In the genomic region with DNA sequence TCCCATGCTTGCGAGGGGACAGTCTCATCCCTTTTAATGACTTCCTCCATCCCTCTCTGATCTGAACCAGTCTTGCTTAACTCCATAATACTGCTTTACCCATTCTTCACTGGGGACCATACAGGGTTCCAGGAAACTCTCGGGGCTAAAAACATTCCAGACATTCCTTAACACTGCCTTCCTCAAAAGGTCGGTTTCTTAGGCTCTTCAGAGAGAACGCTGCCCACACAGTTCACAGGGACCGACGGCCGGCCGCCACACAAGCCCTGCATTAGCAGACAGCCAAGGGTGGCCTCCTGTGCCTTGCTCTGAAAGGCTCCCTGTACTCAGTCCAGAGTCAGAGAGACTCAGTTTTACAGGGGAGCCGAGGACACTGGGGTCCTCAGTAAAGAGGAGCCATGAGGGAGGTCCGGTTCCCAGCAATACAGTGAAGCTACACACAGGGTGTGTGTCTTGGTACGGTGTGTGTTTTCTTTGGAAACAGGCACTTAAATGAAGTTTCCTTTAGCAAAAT, we compare ENCODE assay signal across 9 mouse cellular contexts. TPM values are rescaled to one million over a fixed set of nuclear protein-coding genes. Genes with fewer than 3 reads are reported as not detected.
DNase-seq lines count a peak whose midpoint lies in the region; ATAC-seq and TF ChIP-seq lines count a peak whose summit lies in the region.
"Had no signal": no experiment of that assay in that cellular context is flagged by ENCODE, and none has a peak within 500 bp of the region (broad histone marks: within the 10 kb centered on the region; RNA-seq: fewer than 3 reads in every experiment).

No protein-coding gene starts in this region.

- TF ChIP-seq CTCF in intestine, postnatal 0 days (IDR thresholded peaks at IDR 0.05; ENCODE audit: low read depth): no peak

- peak; percentile 62 for DNase-seq in intestine, embryonic 14.5 days (ENCODE audit: low spot score)
- DNase-seq in embryonic facial prominence, embryonic 10.5 days (ENCODE audit: low spot score): peak; percentile 69
- DNase-seq in spleen, adult 18-20 months: no peak
- no peak for DNase-seq in frontal cortex, postnatal 36 days (ENCODE audit: low spot score in 2 of 2)
- DNase-seq: liver, embryonic 13.5 days had no signal

- no peaks in the 10 kb centered on the region for H3K9me3 ChIP-seq in intestine, embryonic 14.5 days (ENCODE audit: control insufficient read depth, low read length)
- H3K9me3 ChIP-seq in intestine, postnatal 0 days (ENCODE audit: control insufficient read depth): no peaks in the 10 kb centered on the region
- H3K9me3 ChIP-seq in embryonic facial prominence, embryonic 10.5 days: no peaks in the 10 kb centered on the region
- H3K9me3 ChIP-seq in hindbrain, embryonic 16.5 days (ENCODE audit: control insufficient read depth, low read length): no peaks in the 10 kb centered on the region
- no peaks in the 10 kb centered on the region for H3K9me3 ChIP-seq in midbrain, embryonic 13.5 days
- H3K9me3 ChIP-seq: liver, embryonic 13.5 days had no signal

- no peak overlapping the region for H3K9ac ChIP-seq in intestine, embryonic 14.5 days (ENCODE audit: low read length)
- H3K9ac ChIP-seq in intestine, postnatal 0 days (ENCODE audit: low read depth, low read length): no peak overlapping the region
- no peak overlapping the region for H3K9ac ChIP-seq in hindbrain, embryonic 16.5 days (ENCODE audit: low read depth, low read length)
- H3K9ac ChIP-seq in midbrain, embryonic 13.5 days (replicated peaks): no peak overlapping the region
- H3K9ac ChIP-seq: liver, embryonic 13.5 days had no signal

- 16% methylated on average over 11 of the region's 11 CpGs for WGBS in intestine, embryonic 14.5 days
- 32% methylated on average over 11 of the region's 11 CpGs for WGBS in intestine, postnatal 0 days
- 6% methylated on average over 11 of the region's 11 CpGs for WGBS in embryonic facial prominence, embryonic 10.5 days
- WGBS in hindbrain, embryonic 16.5 days: 13% methylated on average over 11 of the region's 11 CpGs
- 9% methylated on average over 11 of the region's 11 CpGs for WGBS in midbrain, embryonic 13.5 days

- H3K27me3 ChIP-seq in intestine, embryonic 14.5 days (replicated peaks; ENCODE audit: control insufficient read depth, insufficient read depth, low read length): no peaks in the 10 kb centered on the region
- no peaks in the 10 kb centered on the region for H3K27me3 ChIP-seq in intestine, postnatal 0 days (replicated peaks; ENCODE audit: control insufficient read depth, insufficient read depth, low read length)
- peaks cover 6% of the 10 kb centered on the region; the same call in 1 of the 2 replicates for H3K27me3 ChIP-seq in embryonic facial prominence, embryonic 10.5 days (replicated peaks; ENCODE audit: low read depth, poor library complexity, severe bottlenecking)
- no peaks in the 10 kb centered on the region for H3K27me3 ChIP-seq in hindbrain, embryonic 16.5 days (replicated peaks; ENCODE audit: control insufficient read depth, insufficient read depth, low read length)
- H3K27me3 ChIP-seq in midbrain, embryonic 13.5 days: peaks cover 10% of the 10 kb centered on the region
- H3K27me3 ChIP-seq: liver, embryonic 13.5 days had no signal

- peak overlapping the region; percentile 52 for H3K27ac ChIP-seq in intestine, embryonic 14.5 days (ENCODE audit: low read depth)
- no peak overlapping the region for H3K27ac ChIP-seq in intestine, postnatal 0 days (ENCODE audit: low read depth, low read length)
- peak overlapping the region; percentile 81 for H3K27ac ChIP-seq in embryonic facial prominence, embryonic 10.5 days (replicated peaks)
- H3K27ac ChIP-seq in hindbrain, embryonic 16.5 days (ENCODE audit: low read depth, low read length): no peak overlapping the region
- H3K27ac ChIP-seq in midbrain, embryonic 13.5 days: no peak overlapping the region
- H3K27ac ChIP-seq: liver, embryonic 13.5 days had no signal

- H3K4me2 ChIP-seq in intestine, embryonic 14.5 days (ENCODE audit: low read length): peak overlapping the region; percentile 26; the same call in 1 of the 2 replicates
- no peak overlapping the region for H3K4me2 ChIP-seq in intestine, postnatal 0 days (replicated peaks; ENCODE audit: low read depth)
- no peak overlapping the region for H3K4me2 ChIP-seq in hindbrain, embryonic 16.5 days (ENCODE audit: low read length)
- no peak overlapping the region for H3K4me2 ChIP-seq in midbrain, embryonic 13.5 days (replicated peaks)
- H3K4me2 ChIP-seq: liver, embryonic 13.5 days had no signal

- ATAC-seq in intestine, embryonic 14.5 days (replicated peaks; ENCODE audit: low FRiP score, low TSS enrichment, low read depth): 0 out of 2 replicates have a peak, but pooled peaks have one; percentile 23
- no peak for ATAC-seq in intestine, postnatal 0 days
- ATAC-seq in hindbrain, embryonic 16.5 days: peak; percentile 61; the same call in 1 of the 2 replicates
- ATAC-seq in midbrain, embryonic 13.5 days: peak; percentile 72
- ATAC-seq in granulocyte monocyte progenitor cell, adult 5-6 weeks (replicated peaks; ENCODE audit: poor library complexity, severe bottlenecking): no peak

- no peak overlapping the region for H3K4me3 ChIP-seq in intestine, embryonic 14.5 days (ENCODE audit: low read depth, low read length)
- H3K4me3 ChIP-seq in intestine, postnatal 0 days (ENCODE audit: low read depth, low read length): no peak overlapping the region
- H3K4me3 ChIP-seq in embryonic facial prominence, embryonic 10.5 days: peak overlapping the region; percentile 19
- H3K4me3 ChIP-seq in hindbrain, embryonic 16.5 days (ENCODE audit: low read length): no peak overlapping the region
- no peak overlapping the region for H3K4me3 ChIP-seq in midbrain, embryonic 13.5 days (replicated peaks)
- H3K4me3 ChIP-seq: liver, embryonic 13.5 days had no signal

- no peaks in the 10 kb centered on the region for H3K36me3 ChIP-seq in intestine, embryonic 14.5 days (ENCODE audit: control insufficient read depth, insufficient read depth, low read length)
- H3K36me3 ChIP-seq in intestine, postnatal 0 days (ENCODE audit: control insufficient read depth, insufficient read depth): no peaks in the 10 kb centered on the region
- H3K36me3 ChIP-seq in embryonic facial prominence, embryonic 10.5 days (replicated peaks): no peaks in the 10 kb centered on the region
- no peaks in the 10 kb centered on the region for H3K36me3 ChIP-seq in hindbrain, embryonic 16.5 days (ENCODE audit: control insufficient read depth, insufficient read depth, low read length)
- no peaks in the 10 kb centered on the region for H3K36me3 ChIP-seq in midbrain, embryonic 13.5 days
- H3K36me3 ChIP-seq: liver, embryonic 13.5 days had no signal

- H3K4me1 ChIP-seq in intestine, embryonic 14.5 days (replicated peaks; ENCODE audit: control insufficient read depth, insufficient read depth, low read length): peaks cover 17% of the 10 kb centered on the region
- no peaks in the 10 kb centered on the region for H3K4me1 ChIP-seq in intestine, postnatal 0 days (replicated peaks; ENCODE audit: control insufficient read depth, insufficient read depth, low read length)
- peaks cover 35% of the 10 kb centered on the region for H3K4me1 ChIP-seq in embryonic facial prominence, embryonic 10.5 days
- H3K4me1 ChIP-seq in hindbrain, embryonic 16.5 days (ENCODE audit: control insufficient read depth, insufficient read depth, low read depth, low read length): no peaks in the 10 kb centered on the region
- peaks cover 9% of the 10 kb centered on the region; the same call in 1 of the 2 replicates for H3K4me1 ChIP-seq in midbrain, embryonic 13.5 days (replicated peaks)
- H3K4me1 ChIP-seq: liver, embryonic 13.5 days had no signal

RNA-seq across cellular contexts. Expression of gene Ccn1, which starts 53.7 kb away (rescaled TPM):
- 33.4 and 34.7 TPM in 2 replicates for polyA plus RNA-seq in intestine, embryonic 14.5 days (2014; fragmentation: Nextera tagmentation; extraction: Ambion mirVana)
- polyA plus RNA-seq in intestine, postnatal 0 days (2015; fragmentation: Nextera tagmentation; extraction: Ambion mirVana): 33.1 and 37.0 TPM in 2 replicates
- 40.2 and 42.2 TPM in 2 replicates for polyA plus RNA-seq in embryonic facial prominence, embryonic 10.5 days (2016; fragmentation: Nextera tagmentation; extraction: Ambion mirVana)
- polyA plus RNA-seq in hindbrain, embryonic 16.5 days (2015; fragmentation: Nextera tagmentation; extraction: Ambion mirVana): 7.5 and 8.5 TPM in 2 replicates
- polyA plus RNA-seq in midbrain, embryonic 13.5 days (2015; fragmentation: Nextera tagmentation; extraction: Ambion mirVana): 8.5 and 10.2 TPM in 2 replicates
- total RNA-seq in granulocyte monocyte progenitor cell, adult 5-6 weeks (2014; fragmentation: Nextera tagmentation): not detected in 2 replicates
- total RNA-seq in granulocyte monocyte progenitor cell, adult 5-6 weeks (2017): not detected in 2 replicates

RNA-seq across cellular contexts. Expression of gene Ddah1, which starts 55.0 kb away (rescaled TPM):
- 45.3 and 46.9 TPM in 2 replicates for polyA plus RNA-seq in intestine, embryonic 14.5 days (2014; fragmentation: Nextera tagmentation; extraction: Ambion mirVana)
- polyA plus RNA-seq in intestine, postnatal 0 days (2015; fragmentation: Nextera tagmentation; extraction: Ambion mirVana): 24.9 and 25.9 TPM in 2 replicates
- 16.5 and 22.4 TPM in 2 replicates for polyA plus RNA-seq in embryonic facial prominence, embryonic 10.5 days (2016; fragmentation: Nextera tagmentation; extraction: Ambion mirVana)
- 119 and 132 TPM in 2 replicates for polyA plus RNA-seq in hindbrain, embryonic 16.5 days (2015; fragmentation: Nextera tagmentation; extraction: Ambion mirVana)
- 61.3 and 69.2 TPM in 2 replicates for polyA plus RNA-seq in midbrain, embryonic 13.5 days (2015; fragmentation: Nextera tagmentation; extraction: Ambion mirVana)
- not detected in 2 replicates for total RNA-seq in granulocyte monocyte progenitor cell, adult 5-6 weeks (2014; fragmentation: Nextera tagmentation)
- total RNA-seq in granulocyte monocyte progenitor cell, adult 5-6 weeks (2017): not detected in 2 replicates

Comparison
In these comparisons a context has a peak if more than half of its experiments do, and no peak if none do; other contexts are left out.
1. ATAC-seq: peak in intestine, embryonic 14.5 days (single experiment), hindbrain, embryonic 16.5 days (single experiment) and midbrain, embryonic 13.5 days (single experiment); none in intestine, postnatal 0 days (single experiment) and granulocyte monocyte progenitor cell, adult 5-6 weeks (single experiment).
2. H3K27ac ChIP-seq: peak in intestine, embryonic 14.5 days (single experiment) and embryonic facial prominence, embryonic 10.5 days (single experiment); none in intestine, postnatal 0 days (single experiment), hindbrain, embryonic 16.5 days (single experiment) and midbrain, embryonic 13.5 days (single experiment).
3. DNase-seq: peak in intestine, embryonic 14.5 days (single experiment) and embryonic facial prominence, embryonic 10.5 days (single experiment); none in spleen, adult 18-20 months (0 of 2) and frontal cortex, postnatal 36 days (0 of 2).